Mouse (Mus musculus): Measurements from ENCODE around the gene En2. TPM values are rescaled to one million over a fixed set of nuclear protein-coding genes. Genes with fewer than 3 reads are reported as not detected.

The En2 gene
- polyA plus RNA-seq, 1 experiment from 2014 or later: not detected

GRCm38 (mm10) chr5:28219596-28219995 is 54.1 kb downstream of the En2 start:
- Histone ChIP-seq H3K4me1 (ENCODE audit: control insufficient read depth, insufficient read depth, low read length) (no peaks in the 10 kb centered on the region), H3K9ac (ENCODE audit: low read length) (no peak overlapping the region), H3K27ac (replicated peaks; ENCODE audit: low read depth, low read length) (no peak overlapping the region), H3K9me3 (ENCODE audit: control insufficient read depth, low read length) (no peaks in the 10 kb centered on the region), H3K4me2 (ENCODE audit: low read depth, severe bottlenecking) (no peak overlapping the region), H3K36me3 (ENCODE audit: control insufficient read depth, insufficient read depth, low read length) (no peaks in the 10 kb centered on the region), H3K4me3 (ENCODE audit: low read depth, low read length) (no peak overlapping the region), H3K27me3 (ENCODE audit: control insufficient read depth, insufficient read depth, low read length) (peaks cover 3% of the 10 kb centered on the region; the same call in 1 of the 2 replicates)
- no peak for DNase-seq (ENCODE audit: low spot score)
- 90% methylated on average over 1 of the region's 1 CpGs for WGBS
- no peak for ATAC-seq (ENCODE audit: insufficient number of reproducible peaks, low FRiP score, low TSS enrichment, low read depth)

Other genes with a start within 250 kb of the En2 start
- 78.8 and 80.8 TPM in 2 replicates for gene Insig1, start 94.3 kb upstream of the En2 start, polyA plus RNA-seq (2014; fragmentation: Nextera tagmentation; extraction: Ambion mirVana)
- 0.14 TPM in 1 of 2 replicates, not detected in the other for gene Cnpy1, start 80.1 kb downstream of the En2 start, polyA plus RNA-seq (2014; fragmentation: Nextera tagmentation; extraction: Ambion mirVana)
- 16.4 and 18.5 TPM in 2 replicates for gene Rbm33, start 151.4 kb downstream of the En2 start, polyA plus RNA-seq (2014; fragmentation: Nextera tagmentation; extraction: Ambion mirVana)